Mouse (Mus musculus) small intestine, adult 2 months (tissue): ENCODE results near the gene Ntm.

ENCODE experiments used
- CTCF ChIP-seq: fragments of 200-500 bp; IDR thresholded peaks from 2 replicates; pipeline ENCODE4 v1.5.1; 2012; ENCODE audit warnings: low read depth, mild to moderate bottlenecking, control low read depth, inconsistent platforms, low read length, moderate library complexity, mixed read lengths; ENCODE audit not compliant: insufficient replicate concordance, insufficient read length; ENCODE audit errors: extremely low read depth
- POLR2A ChIP-seq: fragments of 200-500 bp; IDR thresholded peaks from 2 replicates; pipeline ENCODE4 v1.6.1; 2012; ENCODE audit warnings: low read depth, mild to moderate bottlenecking, control low read depth, inconsistent platforms, low read length, moderate library complexity

DNA sequence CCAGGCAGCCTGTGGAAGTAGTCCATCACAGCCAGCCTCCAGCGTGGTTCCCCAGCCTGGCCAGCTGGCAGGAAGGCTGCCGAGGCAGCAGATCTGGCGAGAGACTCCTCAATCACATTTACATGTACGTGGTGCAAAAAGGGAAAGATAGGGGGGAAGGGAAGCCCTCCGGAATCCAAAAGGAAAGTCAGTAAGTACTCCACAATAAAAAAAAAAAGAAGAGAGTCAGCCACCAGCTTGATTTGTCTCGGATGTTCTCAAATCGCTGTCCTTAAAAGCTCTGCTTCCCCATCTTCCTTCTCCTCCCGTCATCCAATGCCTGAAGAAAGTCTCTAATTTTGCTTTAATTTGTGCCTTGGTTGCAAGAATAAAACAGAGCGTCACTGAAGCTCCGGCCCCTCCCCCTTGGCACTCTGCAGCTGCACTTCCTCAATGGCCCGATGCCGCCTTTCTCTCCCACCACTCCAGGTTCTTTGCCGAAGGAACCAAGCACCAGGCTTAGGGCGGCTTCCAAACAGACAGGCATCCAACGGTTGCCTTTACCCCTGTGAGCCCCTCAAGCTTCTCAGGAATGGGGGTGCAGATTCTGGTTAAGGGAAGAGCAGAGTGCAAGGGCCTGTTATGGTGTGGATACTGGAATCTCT is 212.4 kb downstream of the Ntm start:
- TF ChIP-seq POLR2A: no peak
- no peak for TF ChIP-seq CTCF
